In the genomic region with DNA sequence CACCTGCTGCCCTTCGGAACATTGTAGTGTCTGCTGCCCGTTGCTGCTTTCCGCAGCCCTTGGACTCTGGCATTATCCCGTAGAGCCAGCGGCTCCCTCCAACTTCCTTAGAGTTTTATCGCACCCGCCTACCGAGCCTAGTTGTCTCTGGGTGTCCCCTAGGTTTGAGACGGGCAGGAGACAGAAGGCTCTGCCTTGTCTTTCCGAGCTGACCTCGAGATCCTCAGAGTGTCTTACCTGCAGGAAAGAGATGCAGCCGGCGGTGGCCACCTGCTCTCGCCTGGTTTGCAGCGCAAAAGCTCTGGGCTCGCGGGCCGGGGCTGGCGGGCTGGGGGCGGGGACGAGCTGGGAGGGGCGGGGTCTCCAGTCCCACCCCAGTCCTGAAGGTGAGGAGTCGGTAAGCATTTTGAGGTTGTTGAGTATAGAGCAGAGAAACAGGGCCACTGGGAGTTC, we compare ENCODE assay signal across 8 mouse cellular contexts. TPM values are rescaled to one million over a fixed set of nuclear protein-coding genes. Genes with fewer than 3 reads are reported as not detected.
DNase-seq lines count a peak whose midpoint lies in the region; ATAC-seq and TF ChIP-seq lines count a peak whose summit lies in the region.

A gene (minus strand): TSS at position 292 of the 453 bp plus-strand sequence.

- H3K4me2 ChIP-seq in forebrain, embryonic 12.5 days, result peak within 1 kb of the TSS; percentile 52
- peak within 1 kb of the TSS; percentile 65 for H3K4me2 ChIP-seq in limb, embryonic 12.5 days

- ATAC-seq in forebrain, embryonic 12.5 days (ENCODE audit: low FRiP score), result no peak
- ATAC-seq in limb, embryonic 12.5 days (ENCODE audit: insufficient number of reproducible peaks, insufficient read depth, low FRiP score, low TSS enrichment, low read depth), result no peak

- H3K4me3 ChIP-seq in lung, adult 2 months (replicated peaks; ENCODE audit: extremely low read depth, low read depth, low read length), result peak within 1 kb of the TSS; percentile 25
- peak within 1 kb of the TSS; percentile 29 for H3K4me3 ChIP-seq in forebrain, embryonic 12.5 days (replicated peaks)
- peak within 1 kb of the TSS; percentile 36 for H3K4me3 ChIP-seq in limb, embryonic 12.5 days (replicated peaks)

- no peak for DNase-seq in lung, adult 2 months
- DNase-seq in lung, postnatal 14 days, result no peak
- DNase-seq in splenic B cell, adult 2 months (ENCODE audit: low read depth, low spot score), result peak; percentile 20
- no peak for DNase-seq in layer of hippocampus, postnatal 25 days (ENCODE audit: extremely low spot score in 1 of 2, low spot score in 1 of 2)
- DNase-seq in urinary bladder, postnatal 10 days (ENCODE audit: low spot score), result no peak
- DNase-seq in lung, postnatal 10 days, result no peak

- TF ChIP-seq CTCF in lung, adult 2 months (IDR thresholded peaks at IDR 0.05; ENCODE audit: insufficient read depth, low read length), result no peak

- peaks cover 41% of the 10 kb centered on the region for H3K27me3 ChIP-seq in forebrain, embryonic 12.5 days
- peaks cover 39% of the 10 kb centered on the region for H3K27me3 ChIP-seq in limb, embryonic 12.5 days
- no peaks in the 10 kb centered on the region for H3K27me3 ChIP-seq in splenic B cell, adult 2 months (ENCODE audit: control insufficient read depth, insufficient read depth, low read length, poor library complexity, severe bottlenecking)

- H3K36me3 ChIP-seq in forebrain, embryonic 12.5 days (replicated peaks), result no peaks in the 10 kb centered on the region
- H3K36me3 ChIP-seq in limb, embryonic 12.5 days, result no peaks in the 10 kb centered on the region
- H3K36me3 ChIP-seq in splenic B cell, adult 2 months (ENCODE audit: control insufficient read depth, insufficient read depth, low read length, poor library complexity, severe bottlenecking), result no peaks in the 10 kb centered on the region; the same call in 1 of the 2 replicates

- H3K27ac ChIP-seq in forebrain, embryonic 12.5 days, result no peak within 1 kb of the TSS
- no peak within 1 kb of the TSS for H3K27ac ChIP-seq in limb, embryonic 12.5 days

- H3K4me1 ChIP-seq in lung, adult 2 months (ENCODE audit: control insufficient read depth, insufficient read depth, low read length), result no peaks in the 10 kb centered on the region
- H3K4me1 ChIP-seq in forebrain, embryonic 12.5 days, result peaks cover 12% of the 10 kb centered on the region
- H3K4me1 ChIP-seq in limb, embryonic 12.5 days (replicated peaks), result peaks cover 14% of the 10 kb centered on the region

- TF ChIP-seq POLR2A in lung, adult 2 months (IDR thresholded peaks at IDR 0.05; ENCODE audit: borderline replicate concordance, extremely low read depth, low read depth, low read length), result no peak

- under 1% methylated on average over 23 of the region's 23 CpGs for WGBS in lung, adult 2 months
- WGBS in forebrain, embryonic 12.5 days, result 2% methylated on average over 23 of the region's 23 CpGs
- 1% methylated on average over 23 of the region's 23 CpGs for WGBS in limb, embryonic 12.5 days

- H3K9ac ChIP-seq in forebrain, embryonic 12.5 days, result 0 out of 2 replicates have a peak within 1 kb of the TSS, but pooled peaks have one; percentile 25
- no peak within 1 kb of the TSS; the same call in 1 of the 2 replicates for H3K9ac ChIP-seq in limb, embryonic 12.5 days (replicated peaks)

- no peaks in the 10 kb centered on the region for H3K9me3 ChIP-seq in forebrain, embryonic 12.5 days
- H3K9me3 ChIP-seq in limb, embryonic 12.5 days, result no peaks in the 10 kb centered on the region

RNA-seq across cellular contexts. Expression of the gene that starts here (rescaled TPM):
- 0.36 and 4.9 TPM in 2 replicates for polyA plus RNA-seq in lung, adult 2 months (2012; rRNA removed)
- 0.12 and 0.61 TPM in 2 replicates for polyA plus RNA-seq in forebrain, embryonic 12.5 days (2016; fragmentation: Nextera tagmentation; extraction: Ambion mirVana)
- polyA plus RNA-seq in limb, embryonic 12.5 days (2016; fragmentation: Nextera tagmentation; extraction: Ambion mirVana), result 0.70 and 0.74 TPM in 2 replicates
- total RNA-seq in layer of hippocampus, postnatal 25 days (2021), result under 1 TPM in 1 of 2 experiments, not detected in 1; 0.31 TPM
